Mouse (Mus musculus) kidney, adult 2 months (tissue): ENCODE results near the gene Cabp1. TPM values are rescaled to one million over a fixed set of nuclear protein-coding genes. Genes with fewer than 3 reads are reported as not detected.
"Not testable (repeated sequence)": the region's sequence is repeated elsewhere in the genome, so short reads cannot be mapped to it uniquely, and the experiment has no call there.

Experiments
- DNase-seq: peaks from one replicate; pipeline ENCODE4 v3.0.0; 2021
- H3K27ac ChIP-seq: fragments of 200-500 bp; 2 replicates; pipeline ENCODE4 v1.5.1; 2012; ENCODE audit warnings: low read depth, low read length, control low read depth, inconsistent platforms; ENCODE audit not compliant: insufficient read depth
- H3K27me3 ChIP-seq: fragments of 200-500 bp; replicated peaks from 2 replicates; pipeline ENCODE4 v1.6.1; 2012; ENCODE audit warnings: mild to moderate bottlenecking, moderate library complexity, low read length, inconsistent platforms; ENCODE audit not compliant: control insufficient read depth, insufficient read depth
- H3K36me3 ChIP-seq: fragments of 200-500 bp; 2 replicates; pipeline ENCODE4 v1.6.1; 2012; ENCODE audit warnings: mild to moderate bottlenecking, moderate library complexity, low read length, inconsistent platforms; ENCODE audit not compliant: control insufficient read depth, insufficient read depth
- H3K4me1 ChIP-seq: fragments of 200-500 bp; 2 replicates; pipeline ENCODE4 v1.6.1; 2011; ENCODE audit warnings: low read length; ENCODE audit not compliant: control insufficient read depth, insufficient read depth
- H3K4me3 ChIP-seq: fragments of 200-500 bp; 2 replicates; pipeline ENCODE4 v1.5.1; 2011; ENCODE audit warnings: mild to moderate bottlenecking, low read depth, low read length, control low read depth; ENCODE audit not compliant: insufficient read depth
- CTCF ChIP-seq: fragments of 200-500 bp; conservative IDR thresholded peaks from 2 replicates; pipeline ENCODE4 v1.5.1; 2011; ENCODE audit warnings: low read depth, mild to moderate bottlenecking, control low read depth, low read length, moderate library complexity, mixed read lengths; ENCODE audit not compliant: insufficient read depth, insufficient read length
- POLR2A ChIP-seq: fragments of 200-500 bp; IDR thresholded peaks from one replicate; pipeline ENCODE4 v1.6.1; 2011; ENCODE audit warnings: low read depth, low read length, control low read depth
- WGBS: fragments of 180-500 bp; shearing (Covaris S2); methylation state at CpG from one replicate; pipeline ENCODE4 v1.1.7; 2018; 5-methylcytosine and 5-hydroxymethylcytosine counted together
- polyA plus RNA-seq: library from polyadenylated mRNA; depleted of rRNA; stranded (reverse); fragments of >200 nt; gene quantifications from 2 replicates; pipeline ENCODE4 v1.2.3, GENCODE M21; 2012

The Cabp1 gene
- polyA plus RNA-seq, 1 experiment, result 1.7 TPM

- 39% methylated on average over 8 of the region's 8 CpGs for WGBS
- Histone ChIP-seq H3K4me3 (no peak overlapping the region), H3K27me3 (no peaks in the 10 kb centered on the region), H3K27ac (no peak overlapping the region), H3K36me3 (no peaks in the 10 kb centered on the region), H3K4me1 (peaks cover 7% of the 10 kb centered on the region)
- no peak for TF ChIP-seq POLR2A
- TF ChIP-seq CTCF, result peak; percentile 70
- DNase-seq, result peak; percentile 76
Observed at GRCm38 (mm10) chr5:115163563-115163962, 30.6 kb downstream of the Cabp1 start.

- DNase-seq, H3K36me3 ChIP-seq, H3K4me3 ChIP-seq, H3K27me3 ChIP-seq, H3K27ac ChIP-seq, H3K4me1 ChIP-seq: not testable (repeated sequence)
- WGBS, result 100% methylated on average over 1 of the region's 1 CpGs
Observed at GRCm38 (mm10) chr5:115161940-115162279, 32.3 kb downstream of the Cabp1 start.

DNA sequence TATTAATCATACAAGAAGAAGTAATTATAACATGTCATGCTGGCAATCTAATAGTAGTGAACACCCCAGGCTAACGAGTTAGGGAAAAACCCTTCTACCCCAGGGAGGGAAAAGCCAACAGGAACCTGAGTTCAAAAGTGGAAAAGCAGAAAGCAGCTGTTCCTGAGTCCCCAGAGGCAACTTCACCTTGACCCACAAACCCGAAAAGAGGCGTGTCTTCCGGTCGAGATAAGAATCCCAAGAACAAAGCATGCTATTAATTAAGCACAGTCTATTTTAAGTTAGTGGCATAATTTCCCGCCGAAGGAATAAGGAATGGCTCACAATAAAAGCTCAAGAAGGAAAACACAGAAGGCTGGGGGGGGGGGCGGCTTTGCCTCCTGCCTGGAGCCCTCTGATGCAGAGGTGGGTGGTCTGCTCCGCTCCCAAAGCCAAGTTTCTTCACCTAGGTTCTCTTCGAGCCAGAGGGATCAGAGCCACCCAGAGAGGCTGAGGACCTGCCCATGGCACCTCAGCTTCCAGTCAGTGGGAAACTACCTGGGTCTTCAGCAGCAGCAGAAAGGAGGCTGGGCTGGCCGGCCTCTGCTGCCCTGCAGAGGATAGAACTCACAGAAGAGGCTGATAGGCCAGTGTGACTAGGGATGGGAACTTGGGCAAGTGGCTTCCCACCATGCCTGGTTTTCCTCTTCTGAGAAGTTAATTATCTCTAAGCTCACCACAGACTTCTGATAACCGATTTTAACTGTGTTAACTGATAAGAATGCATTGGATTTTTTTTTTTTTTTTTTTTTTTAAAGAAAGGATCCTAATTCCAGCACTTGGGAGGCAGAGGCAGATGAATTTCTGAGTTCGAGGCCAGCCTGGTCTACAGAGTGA, 32.9 kb downstream of the Cabp1 start:
- H3K27ac ChIP-seq, result peak overlapping the region; percentile 14; the same call in 1 of the 2 replicates
- no peak for TF ChIP-seq CTCF
- TF ChIP-seq POLR2A, result no peak
- WGBS, result 42% methylated on average over 13 of the region's 13 CpGs
- DNase-seq, result peak; percentile 73
- no peak overlapping the region for H3K4me3 ChIP-seq
- no peaks in the 10 kb centered on the region for H3K27me3 ChIP-seq
- H3K36me3 ChIP-seq, result no peaks in the 10 kb centered on the region
- H3K4me1 ChIP-seq, result 0 out of 2 replicates have a peak, but pooled peaks cover 3% of the 10 kb centered on the region

DNA sequence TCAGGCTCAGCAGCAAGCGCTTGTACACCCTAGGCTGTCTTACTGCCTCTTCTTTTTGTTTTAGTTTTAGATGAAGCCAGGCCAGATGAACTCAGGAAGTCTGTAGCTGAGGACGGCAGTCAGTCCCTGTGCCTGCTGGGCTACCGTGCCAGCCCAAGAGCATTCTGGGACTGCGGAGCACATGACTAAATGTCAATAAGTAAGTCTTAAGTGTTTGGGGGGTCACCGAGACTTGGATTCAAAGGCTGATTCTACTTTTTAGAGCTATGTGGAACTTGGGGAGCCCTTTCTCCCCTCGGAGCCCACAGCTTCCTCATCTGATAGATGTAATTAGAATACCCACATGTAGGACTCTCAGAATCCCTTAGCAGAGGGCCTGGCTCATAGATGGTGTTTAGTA, 33.5 kb downstream of the Cabp1 start:
- Histone ChIP-seq H3K27me3 (no peaks in the 10 kb centered on the region), H3K4me1 (peaks cover 5% of the 10 kb centered on the region; the same call in 1 of the 2 replicates), H3K4me3 (no peak overlapping the region)

DNA sequence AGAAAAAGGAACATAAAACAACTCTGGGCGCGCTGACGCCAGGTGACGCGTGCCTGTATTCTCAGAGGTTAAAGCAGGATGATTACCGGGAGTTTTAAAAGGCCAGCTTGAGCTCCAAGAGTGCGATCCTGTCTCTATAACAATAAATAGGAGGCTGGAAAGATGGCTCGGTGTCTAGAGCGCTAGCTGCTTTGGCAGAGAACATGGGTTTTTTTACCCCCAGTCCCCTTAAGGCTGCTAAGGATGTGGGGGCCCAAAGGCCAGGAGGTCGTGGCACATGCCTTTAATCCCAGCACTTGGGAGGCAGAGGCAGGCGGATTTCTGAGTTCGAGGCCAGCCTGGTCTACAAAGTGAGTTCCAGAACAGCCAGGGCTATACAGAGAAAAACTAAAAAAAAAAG, 35.0 kb downstream of the Cabp1 start:
- H3K36me3 ChIP-seq, result no peaks in the 10 kb centered on the region
- peaks cover 18% of the 10 kb centered on the region; the same call in 1 of the 2 replicates for H3K4me1 ChIP-seq
- 36% methylated on average over 12 of the region's 12 CpGs for WGBS

More for the DNA sequence above, 33.5 kb downstream of the Cabp1 start:
- TF ChIP-seq POLR2A (no peak), CTCF (no peak)
- Histone ChIP-seq H3K36me3 (no peaks in the 10 kb centered on the region), H3K27ac (peak overlapping the region; percentile 2; the same call in 1 of the 2 replicates)
- WGBS, result 58% methylated on average over 6 of the region's 6 CpGs
- peak; percentile 24 for DNase-seq

GRCm38 (mm10) chr5:115158040-115158983, 35.9 kb downstream of the Cabp1 start, which contains the start of gene Mlec:
TSS of gene Mlec (minus strand) at chr5:115158179.
- Histone ChIP-seq H3K4me3 (peak within 1 kb of the TSS; percentile 87), H3K27ac (peak within 1 kb of the TSS; percentile 87), H3K4me1 (peaks cover 22% of the 10 kb centered on the region), H3K36me3 (no peaks in the 10 kb centered on the region), H3K27me3 (no peaks in the 10 kb centered on the region)
- under 1% methylated on average over 64 of the region's 78 CpGs for WGBS
- TF ChIP-seq CTCF (no peak), POLR2A (peak; percentile 77)
- peak; percentile 99 for DNase-seq

More for the DNA sequence above, 35.0 kb downstream of the Cabp1 start:
- H3K27me3 ChIP-seq, result no peaks in the 10 kb centered on the region
- H3K27ac ChIP-seq, result peak overlapping the region; percentile 81
- H3K4me3 ChIP-seq, result peak overlapping the region; percentile 62
- no peak for TF ChIP-seq POLR2A
- no peak for TF ChIP-seq CTCF
- DNase-seq, result no peak
